Mouse (Mus musculus) layer of hippocampus, adult 6 months (tissue): ENCODE data around the gene Nudt16. TPM values are rescaled to one million over a fixed set of nuclear protein-coding genes. Genes with fewer than 3 reads are reported as not detected.

ENCODE experiments used
- long read RNA-seq, 2 experiments: library from polyadenylated mRNA; unstranded; transcript quantifications; one replicate each; pipeline ENCODE4 v2.0.0; 2019 to 2020
- polyA plus RNA-seq: library from polyadenylated mRNA; unstranded; fragments of <200 nt; fragmentation: Nextera tagmentation; gene quantifications from 2 replicates; pipeline ENCODE4 v1.2.3, GENCODE M21; 2021

Nudt16 gene
- polyA plus RNA-seq, result 30.7 and 32.1 TPM in 2 replicates
- long read RNA-seq, experiment 1, transcript Nudt16-205 (2 exons, 1,326 nt), result minor isoform, 5 of 49 reads
- long read RNA-seq, experiment 1, transcript Nudt16-201 (3 exons, 1,631 nt), result major isoform, 39 of 49 reads
- long read RNA-seq, experiment 1, partial matches to known transcripts, result 1 of 49 reads
- long read RNA-seq, experiment 1, other reads (novel, unspliced or antisense), result 0 of 49 reads
- long read RNA-seq, experiment 2, transcript Nudt16-201 (3 exons, 1,631 nt), result major isoform, 66 of 108 reads
- long read RNA-seq, experiment 2, transcript Nudt16-204 (1 exons, 2,147 nt), result minor isoform, 22 of 108 reads
- long read RNA-seq, experiment 2, transcript Nudt16-205 (2 exons, 1,326 nt), result minor isoform, 7 of 108 reads
- long read RNA-seq, experiment 2, partial matches to known transcripts, result 13 of 108 reads
- long read RNA-seq, experiment 2, other reads (novel, unspliced or antisense), result 0 of 108 reads

GRCm38 (mm10) chr9:105131253-105132001 is at the start of gene Nudt16:
Gene Nudt16 (minus strand): TSS chr9:105131824.

GRCm38 (mm10) chr9:105144992-105145391 is 13.4 kb upstream of the Nudt16 start, which contains the start of gene 1700080E11Rik:
Gene 1700080E11Rik (minus strand): TSS chr9:105145092.

Other genes with a start within 250 kb of the Nudt16 start
- 75.0 and 82.0 TPM in 2 replicates for gene Mrpl3, start 78.6 kb downstream of the Nudt16 start, polyA plus RNA-seq
- gene 1700080E11Rik, start 13.3 kb upstream of the Nudt16 start, polyA plus RNA-seq, result not detected in 2 replicates